Comparison of ENCODE assay signal across 19 mouse cellular contexts in genomic region chr11:82783453-82783852, GRCm38 (mm10). TPM values are rescaled to one million over a fixed set of nuclear protein-coding genes. Genes with fewer than 3 reads are reported as not detected.
"Had no signal": no experiment of that assay in that cellular context is flagged by ENCODE, and none has a peak within 500 bp of the region (broad histone marks: within the 10 kb centered on the region; RNA-seq: fewer than 3 reads in every experiment).

No protein-coding gene starts in this region.

- H3K27ac ChIP-seq: liver, embryonic 15.5 days; lung, embryonic 15.5 days; macrophage; midbrain, embryonic 13.5 days; midbrain, embryonic 15.5 days; neural tube, embryonic 12.5 days had no signal

- H3K4me3 ChIP-seq: liver, embryonic 15.5 days; lung, embryonic 15.5 days; midbrain, embryonic 13.5 days; midbrain, embryonic 15.5 days; neural tube, embryonic 12.5 days; stomach, embryonic 15.5 days had no signal

- DNase-seq: liver, postnatal 0 days; lung, adult 2 months; lung, postnatal 14 days; right cerebral cortex, postnatal 14 days; thymus, adult 2 months; thymus, postnatal 25 days; thymus, postnatal 4 days had no signal

- ATAC-seq: liver, postnatal 0 days; lung, postnatal 0 days; midbrain, embryonic 13.5 days; midbrain, embryonic 15.5 days had no signal

- H3K9ac ChIP-seq: liver, embryonic 15.5 days; liver, postnatal 0 days; lung, embryonic 15.5 days; midbrain, embryonic 13.5 days; midbrain, embryonic 15.5 days; neural tube, embryonic 12.5 days; stomach, embryonic 15.5 days had no signal

- H3K9me3 ChIP-seq: liver, embryonic 15.5 days; lung, embryonic 15.5 days; midbrain, embryonic 13.5 days; midbrain, embryonic 15.5 days; neural tube, embryonic 12.5 days; stomach, embryonic 15.5 days had no signal

- H3K4me2 ChIP-seq: liver, embryonic 15.5 days; lung, embryonic 15.5 days; midbrain, embryonic 11.5 days; midbrain, embryonic 13.5 days; midbrain, embryonic 15.5 days; neural tube, embryonic 12.5 days had no signal

- H3K27me3 ChIP-seq: liver, embryonic 15.5 days; lung, embryonic 15.5 days; midbrain, embryonic 13.5 days; midbrain, embryonic 15.5 days; neural tube, embryonic 12.5 days; stomach, embryonic 15.5 days had no signal

RNA-seq across cellular contexts. Expression of gene Cct6b, which starts 19.3 kb away (rescaled TPM):
- total RNA-seq: midbrain, postnatal 0 days; monocyte, adult 5-6 weeks; neutrophil, adult 5-6 weeks had no signal
